Mouse (Mus musculus) kidney, adult 8-10 months (tissue): Measurements from ENCODE around the gene Gm29427.

Experiments used
- DNase-seq, 2 experiments: peaks; one replicate each; pipeline ENCODE4 v3.0.0; 2022

The Gm29427 gene

DNA sequence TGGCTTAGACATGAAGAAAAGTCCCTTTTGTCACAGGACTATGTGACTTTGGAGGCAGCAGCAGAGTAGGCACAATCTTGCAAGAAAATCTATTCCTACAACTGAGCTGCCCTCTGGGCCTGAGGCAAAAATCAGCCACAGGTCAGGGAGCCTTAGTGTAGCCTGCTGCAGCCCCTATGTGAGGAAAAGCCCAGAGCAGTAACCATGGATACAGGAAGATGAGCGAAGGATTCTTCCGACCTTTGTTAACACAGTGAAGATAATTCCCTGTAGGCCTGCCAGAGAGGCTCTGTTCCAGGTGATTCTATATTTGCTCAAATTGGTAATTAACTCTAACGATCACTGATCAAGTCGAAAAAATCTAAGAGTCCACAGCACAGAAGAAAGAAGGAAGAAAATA is 71.5 kb downstream of the Gm29427 start:
- DNase-seq = no peak

DNA sequence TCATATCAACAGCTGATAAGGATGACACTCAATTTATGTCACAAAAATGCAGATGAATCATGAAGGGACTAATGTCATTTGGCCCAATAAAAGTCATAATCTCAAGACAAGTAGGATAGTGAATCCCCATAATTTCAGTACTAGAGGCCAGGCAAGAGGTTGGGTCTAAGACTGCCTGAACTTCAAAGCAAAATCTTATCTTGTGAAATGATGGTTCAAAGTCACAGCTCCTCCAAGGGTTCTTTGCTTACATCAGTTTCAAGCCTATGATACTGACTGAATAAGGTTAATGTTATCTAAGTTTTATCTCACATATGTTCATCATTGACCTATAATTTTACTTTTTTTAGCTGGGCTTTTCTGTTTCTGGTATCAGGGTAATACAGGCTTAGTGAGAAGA is 74.6 kb downstream of the Gm29427 start:
- no peak for DNase-seq

DNA sequence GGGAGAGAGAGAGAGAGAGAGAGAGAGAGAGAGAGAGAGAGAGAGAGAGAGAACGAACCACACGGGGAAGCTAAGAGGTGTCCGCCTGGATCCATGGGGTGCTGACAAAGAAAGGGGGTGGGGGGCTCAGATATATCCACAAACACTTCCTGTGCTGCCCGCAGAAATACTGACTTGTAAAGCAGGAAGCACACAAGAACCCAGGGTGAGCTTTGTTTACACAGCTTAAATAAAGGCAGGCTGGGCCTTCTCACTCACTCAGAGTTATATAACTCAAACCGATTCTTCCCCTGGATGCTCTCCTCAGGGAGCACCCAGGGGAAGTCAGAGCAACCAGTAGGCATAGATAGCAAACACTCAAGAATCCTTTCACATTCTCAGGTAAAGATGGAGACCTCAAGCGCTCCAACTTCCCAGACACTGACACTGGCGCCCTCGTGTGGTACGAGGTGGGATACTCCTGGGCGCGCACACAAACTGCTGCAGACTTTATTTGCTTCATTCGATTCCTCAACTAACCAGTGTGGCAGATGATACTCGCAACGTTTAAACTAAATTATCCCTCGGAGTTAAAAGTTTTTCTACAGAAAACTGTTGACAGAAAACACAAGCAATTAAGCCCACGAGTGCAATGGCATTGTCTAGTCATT is 81.7 kb downstream of the Gm29427 start:
- peak; percentile 16 to 76 for DNase-seq

- no peak for DNase-seq
These were observed 82.3 kb downstream of the Gm29427 start for GRCm38 (mm10) chr1:130633316-130633715.

DNA sequence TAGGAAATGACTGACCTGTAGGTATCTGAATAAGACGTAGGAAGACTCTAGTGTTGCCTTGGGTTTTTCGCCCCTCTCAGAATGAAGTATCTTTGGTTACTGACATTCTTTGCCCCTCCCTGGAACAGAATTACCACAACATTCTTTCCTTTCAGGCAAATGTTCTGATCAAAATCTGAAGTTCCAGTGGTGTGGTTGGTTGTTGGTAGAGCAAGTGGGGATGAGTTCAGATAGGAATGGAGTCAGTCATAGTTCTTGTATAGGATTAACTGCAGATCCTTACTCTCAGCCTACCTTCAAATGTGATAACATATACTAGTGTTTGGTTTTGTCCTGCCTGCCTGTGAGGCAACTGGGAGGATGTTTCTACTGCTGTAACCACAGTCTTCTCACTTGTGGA is 86.1 kb downstream of the Gm29427 start, which contains the start of gene Zp3r:
Gene Zp3r (minus strand): TSS at position 101 of the 400 bp plus-strand sequence.
- no peak for DNase-seq
